Mouse (Mus musculus): ENCODE data around the gene B230118H07Rik.

Gene B230118H07Rik

DNA sequence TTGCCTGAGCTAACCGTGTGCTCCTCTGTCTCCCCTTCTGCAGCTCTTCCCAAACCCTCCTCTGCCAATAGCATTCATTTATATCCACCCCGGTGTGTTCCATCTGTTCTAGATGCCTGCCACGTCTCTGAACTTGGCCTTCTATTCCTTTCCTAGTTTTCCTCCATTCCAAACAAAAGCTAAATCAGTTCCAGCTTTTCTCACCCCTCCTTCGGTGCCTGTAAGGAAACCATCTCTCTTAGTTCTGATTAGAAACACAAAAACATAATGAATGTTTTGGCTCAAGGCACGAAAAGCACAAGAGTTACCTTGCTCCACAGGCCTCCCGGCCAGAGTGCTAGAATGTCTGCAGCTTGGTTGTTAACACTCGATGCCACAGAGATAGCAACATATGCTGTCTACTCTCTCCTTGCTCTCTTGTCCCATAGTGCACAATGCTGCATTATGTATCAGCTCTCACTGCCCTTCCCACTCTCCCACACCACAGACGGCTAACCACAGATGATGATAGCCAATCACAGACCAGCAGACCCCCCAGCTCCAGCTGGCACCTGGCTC lies at the start of gene B230118H07Rik, which contains the start of gene Rag1:
Gene B230118H07Rik, minus strand, starts transcription at position 419 of the 558 bp plus-strand sequence.
Gene Rag1, minus strand, starts transcription at position 388 of the 558 bp plus-strand sequence.
- DNase-seq (ENCODE audit: low spot score) = no peak

DNA sequence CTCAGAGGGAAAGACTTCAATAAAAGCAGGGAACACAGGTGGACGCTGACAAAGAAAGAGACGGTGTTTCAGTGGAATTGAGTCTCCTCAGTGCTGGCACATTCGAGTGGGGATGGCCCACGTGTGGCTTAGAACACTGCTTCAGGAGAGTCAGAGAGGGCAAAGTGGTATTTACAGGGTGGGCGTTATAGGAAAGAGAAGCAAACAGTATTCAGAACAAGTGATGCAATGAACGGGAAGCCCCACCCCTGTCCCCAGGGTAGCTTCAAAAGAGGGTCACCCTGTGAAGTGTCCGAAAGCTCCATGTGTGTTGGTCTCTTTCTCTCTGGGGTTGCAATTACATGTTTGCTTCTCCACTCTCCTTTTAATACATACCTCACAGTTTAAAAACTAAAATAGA lies 46.3 kb upstream of the B230118H07Rik start:
- DNase-seq (ENCODE audit: low spot score) = no peak

DNA sequence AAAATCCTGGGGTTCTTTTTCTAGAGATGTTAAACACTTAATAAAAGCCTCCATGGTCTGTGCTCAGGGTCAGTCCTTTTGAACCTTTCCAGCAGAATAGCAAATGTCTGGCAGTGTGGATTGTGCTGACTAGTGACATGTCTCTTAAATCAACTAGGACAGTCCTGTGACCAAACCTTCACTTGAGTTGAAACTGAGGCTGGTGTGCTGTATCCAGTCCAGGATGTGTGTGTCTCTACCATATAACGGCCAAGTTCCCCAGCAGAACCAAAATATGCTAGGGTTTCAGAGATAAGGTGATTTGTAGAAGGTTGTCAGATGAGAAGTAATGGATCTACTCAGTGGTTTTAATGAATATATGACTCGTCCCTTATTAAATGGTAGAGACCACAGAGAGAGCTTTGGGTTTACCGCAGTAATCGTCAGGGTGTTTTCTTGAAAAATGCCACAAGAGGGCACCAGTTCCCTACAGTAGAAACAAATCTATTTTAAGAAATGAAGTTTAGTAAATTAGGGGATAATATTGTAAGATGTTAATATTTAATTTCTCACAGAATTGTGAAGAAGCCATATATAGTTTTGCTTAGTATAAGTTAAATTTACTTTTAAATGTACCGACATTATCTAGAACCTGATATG lies 44.4 kb upstream of the B230118H07Rik start:
- no peak for DNase-seq (ENCODE audit: low spot score)

DNA sequence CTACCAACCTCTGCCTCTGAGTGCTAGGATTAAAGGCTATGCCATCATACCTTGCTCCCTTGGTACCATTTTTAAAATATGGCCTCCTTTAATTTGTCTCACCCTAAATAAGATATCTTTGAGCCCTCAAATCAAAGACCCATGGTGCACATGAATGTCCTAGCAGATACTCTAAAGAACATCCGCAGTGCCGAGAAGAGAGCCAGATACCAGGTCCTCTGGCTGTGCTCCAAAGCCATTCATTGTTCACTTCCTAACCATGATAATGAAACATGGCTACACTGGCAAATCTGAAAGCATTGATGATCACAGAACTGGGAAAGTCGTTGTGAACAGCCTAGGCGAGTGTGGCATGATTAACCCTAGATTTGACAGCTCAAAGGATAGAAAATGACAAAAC lies 43.7 kb upstream of the B230118H07Rik start:
- DNase-seq (ENCODE audit: low spot score) = no peak

DNA sequence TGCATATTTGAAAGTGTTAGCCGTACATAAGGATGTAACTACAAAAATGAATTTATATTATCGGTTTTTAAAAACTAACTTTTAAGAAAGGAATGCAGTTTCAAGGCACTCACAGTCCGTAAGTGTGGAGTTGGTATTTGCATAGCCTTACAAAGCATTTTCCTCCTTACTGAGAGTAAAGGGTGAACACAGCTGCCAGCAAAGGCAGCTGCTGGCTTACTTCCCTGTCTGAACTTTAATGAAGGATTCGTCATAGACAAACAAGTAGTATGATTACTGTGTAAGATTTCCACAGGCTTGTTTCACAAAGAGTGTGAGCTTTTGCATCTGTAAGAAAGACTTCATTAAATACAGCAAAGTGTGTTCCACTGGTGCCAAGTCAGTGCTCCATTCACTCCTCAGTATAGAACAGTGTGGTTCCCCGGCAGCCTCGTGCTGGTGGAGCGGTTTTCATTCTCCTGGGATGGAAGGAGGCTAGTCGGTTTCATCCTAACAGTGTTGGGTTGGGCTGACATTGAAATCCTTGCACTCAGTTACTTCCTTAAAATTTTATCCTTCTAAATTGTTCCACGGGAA lies 41.0 kb upstream of the B230118H07Rik start:
- no peak for DNase-seq (ENCODE audit: low spot score)

DNA sequence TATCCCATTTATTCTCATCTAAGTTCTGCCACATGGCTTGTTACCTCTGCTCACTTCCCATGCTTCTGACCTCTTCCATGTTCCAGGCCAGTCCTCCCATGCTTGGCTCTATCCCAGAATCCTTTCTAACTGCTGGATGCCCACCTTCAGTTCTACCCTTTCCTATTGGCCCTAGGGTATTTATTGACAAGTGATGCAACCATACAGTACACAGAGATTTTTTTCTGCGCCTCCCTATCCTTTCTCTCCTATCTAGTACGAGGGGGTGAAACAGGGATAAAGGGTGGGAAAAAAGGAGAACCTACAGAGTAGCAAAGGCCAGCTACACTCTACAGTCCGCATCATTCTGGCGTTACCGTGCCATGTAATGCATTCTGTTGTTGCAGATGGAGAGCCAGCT lies 38.7 kb upstream of the B230118H07Rik start:
- DNase-seq (ENCODE audit: low spot score) = no peak

DNA sequence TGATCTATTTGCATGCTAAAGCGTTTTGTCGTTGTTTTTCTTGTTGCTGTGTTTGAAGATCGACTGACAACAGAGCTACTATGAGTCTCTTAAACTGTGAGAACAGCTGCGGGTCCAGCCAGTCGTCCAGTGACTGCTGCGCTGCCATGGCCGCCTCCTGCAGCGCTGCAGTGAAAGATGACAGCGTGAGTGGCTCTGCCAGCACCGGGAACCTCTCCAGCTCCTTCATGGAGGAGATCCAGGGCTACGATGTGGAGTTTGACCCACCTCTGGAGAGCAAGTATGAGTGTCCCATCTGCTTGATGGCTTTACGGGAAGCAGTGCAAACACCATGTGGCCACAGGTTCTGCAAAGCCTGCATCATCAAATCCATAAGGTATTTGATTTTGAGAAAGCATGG lies 35.1 kb upstream of the B230118H07Rik start:
- DNase-seq (ENCODE audit: low spot score) = no peak

DNA sequence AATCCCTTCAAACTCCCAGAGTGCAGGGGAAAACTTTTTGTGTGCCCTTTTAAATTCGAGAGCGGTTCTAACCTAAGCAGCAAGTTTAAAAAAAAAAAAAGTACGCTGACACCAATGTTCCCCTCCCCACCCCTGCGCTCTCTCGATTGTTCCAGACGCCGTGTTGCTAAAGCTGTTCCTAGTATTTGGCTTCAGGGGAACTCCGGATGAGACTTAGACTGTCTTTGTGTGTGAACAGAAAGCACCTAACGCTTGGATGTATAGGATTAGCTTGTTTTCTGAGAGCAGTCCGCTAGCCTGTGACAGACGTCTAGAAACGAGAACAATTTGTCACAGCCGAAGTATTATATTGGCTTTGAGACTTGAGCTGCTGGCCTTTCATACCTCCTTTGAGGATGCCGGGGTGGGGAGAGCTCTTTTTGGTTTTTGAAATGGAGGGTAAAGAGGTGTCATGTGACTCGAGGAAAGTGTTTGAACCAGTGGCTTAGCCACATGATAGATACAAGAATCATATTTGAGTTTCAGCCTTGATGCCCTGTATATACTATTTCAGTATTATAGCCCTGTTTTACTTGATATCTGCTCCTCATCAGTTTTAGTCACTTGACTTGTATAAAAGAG lies 29.9 kb upstream of the B230118H07Rik start:
- DNase-seq (ENCODE audit: low spot score) = peak; percentile 48

DNA sequence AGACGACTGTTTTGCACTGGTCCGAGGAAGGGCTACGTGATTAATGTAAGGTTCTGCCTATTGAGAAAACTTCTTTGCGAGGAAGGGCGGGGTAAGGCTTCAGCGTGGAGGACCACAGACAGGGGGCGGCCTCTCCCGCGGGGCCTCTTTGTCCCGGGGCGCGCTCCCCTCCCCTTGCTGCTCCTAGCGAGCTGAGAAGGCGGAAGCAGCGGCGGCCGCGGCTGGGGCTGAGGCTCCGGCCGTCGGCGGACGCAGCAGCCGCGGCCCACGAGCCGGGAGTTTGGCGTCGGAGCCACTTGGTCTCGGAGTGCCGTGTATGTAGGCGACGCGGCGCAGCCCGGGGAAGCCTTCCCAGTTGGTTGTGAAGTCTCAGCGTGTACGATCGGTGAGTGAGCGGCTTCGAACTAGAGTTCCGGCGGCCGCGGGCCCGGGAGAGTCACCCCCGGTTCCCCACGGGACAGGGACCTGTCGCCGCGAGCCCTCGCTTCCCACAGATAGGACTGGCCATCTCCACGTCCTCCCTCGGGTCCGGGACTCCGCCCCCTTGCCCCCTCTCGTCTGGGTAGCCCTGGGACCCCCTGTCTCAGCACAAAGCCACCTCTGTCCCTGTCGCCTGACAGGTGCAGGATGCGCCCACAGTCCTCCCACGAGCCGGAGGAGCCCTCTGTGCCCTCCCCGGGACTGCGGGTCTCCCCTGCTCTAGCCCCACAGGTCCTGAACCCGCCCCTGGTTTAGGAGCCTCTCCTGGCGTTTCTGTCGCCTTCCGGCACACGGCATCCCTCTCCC lies 29.1 kb upstream of the B230118H07Rik start, which contains the start of gene Traf6:
Gene Traf6, plus strand, starts transcription at position 194 of the 786 bp plus-strand sequence.
- peak; percentile 87 for DNase-seq (ENCODE audit: low spot score)

DNA sequence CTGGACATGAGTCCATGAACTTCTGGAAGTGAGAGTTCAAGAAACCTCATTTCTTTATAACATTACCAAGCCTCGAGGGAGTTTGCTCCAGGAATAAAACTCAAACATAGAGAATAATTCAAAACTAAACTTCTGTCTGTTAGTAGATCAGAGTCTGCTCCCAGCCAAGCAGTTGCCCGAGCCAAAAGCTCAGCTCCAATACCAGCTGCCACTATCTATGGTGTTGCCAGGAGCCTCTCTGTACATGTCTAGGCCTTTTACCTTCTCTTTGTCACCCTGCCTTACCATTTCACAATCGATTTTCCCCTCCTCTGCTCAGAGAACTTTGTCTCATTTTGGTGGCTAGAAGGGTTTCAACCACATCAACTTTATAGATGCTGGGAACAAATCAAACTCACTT lies 24.2 kb upstream of the B230118H07Rik start:
- DNase-seq (ENCODE audit: low spot score) = no peak

DNA sequence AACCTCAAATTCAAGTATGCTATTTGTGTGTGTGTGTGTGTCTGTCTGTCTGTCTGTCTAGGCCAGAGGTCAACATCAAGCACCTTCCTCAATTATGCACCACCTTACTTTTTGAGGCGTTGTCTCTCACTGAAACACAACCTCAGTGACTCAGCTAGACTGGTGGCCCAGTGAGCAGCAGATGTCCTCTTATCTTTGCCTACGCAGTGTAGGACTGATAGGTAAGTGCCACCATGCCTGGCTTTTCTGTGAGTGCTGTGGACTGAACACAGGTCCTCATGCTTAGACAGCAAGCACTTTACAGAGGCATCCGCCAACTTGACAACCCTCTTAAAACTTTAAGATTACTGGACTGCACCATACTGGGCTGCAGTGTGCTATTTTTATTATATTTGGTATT lies 19.4 kb upstream of the B230118H07Rik start:
- DNase-seq (ENCODE audit: low spot score) = no peak

DNA sequence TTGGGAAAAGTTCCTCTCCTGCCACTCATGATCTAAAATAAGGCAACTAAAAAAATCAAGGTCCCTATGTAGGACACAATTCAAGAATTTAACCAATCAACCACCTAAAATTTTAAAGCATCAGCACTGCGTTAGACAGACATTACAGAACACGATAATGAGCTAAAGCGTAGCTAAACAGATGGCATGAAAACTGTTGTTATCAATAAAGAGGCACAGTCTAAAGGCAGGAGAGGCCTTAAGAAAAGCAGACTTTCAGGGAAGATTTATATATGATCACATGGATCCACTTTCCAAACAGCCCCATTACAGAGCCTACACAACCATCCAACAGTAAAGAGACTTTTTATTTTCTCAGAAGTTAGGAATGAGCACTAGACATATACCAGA lies 16.4 kb upstream of the B230118H07Rik start:
- DNase-seq (ENCODE audit: low spot score) = no peak

DNA sequence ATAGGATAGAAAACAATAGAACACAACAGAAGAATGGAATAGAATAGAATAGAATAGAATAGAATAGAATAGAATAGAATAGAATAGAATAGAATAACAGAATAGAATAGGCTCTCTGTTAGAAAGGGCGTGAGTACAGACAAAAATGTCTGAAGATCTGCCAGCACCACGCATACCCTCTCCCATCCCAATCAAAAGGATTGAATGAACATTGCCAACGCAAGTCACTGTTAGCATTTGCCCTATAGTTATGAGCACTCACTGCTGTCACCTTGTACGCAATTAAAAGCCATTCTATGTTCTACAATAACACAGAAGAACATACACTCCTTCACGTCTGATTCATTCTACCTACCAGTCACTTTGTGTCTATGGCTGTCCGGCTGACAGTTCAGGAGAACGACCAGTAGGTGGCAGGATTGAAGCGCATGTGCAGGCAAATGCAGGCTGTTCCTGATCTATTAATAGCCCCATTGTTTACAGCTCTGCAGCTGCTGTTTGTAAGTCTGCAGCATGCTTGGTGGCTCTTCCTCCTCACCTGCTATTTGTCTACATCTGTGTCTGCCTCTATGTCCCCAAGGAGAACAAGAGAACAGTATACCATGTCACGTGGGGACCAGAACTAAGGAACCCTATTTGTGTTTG lies 15.8 kb upstream of the B230118H07Rik start:
- peak; percentile 55 for DNase-seq (ENCODE audit: low spot score)

DNA sequence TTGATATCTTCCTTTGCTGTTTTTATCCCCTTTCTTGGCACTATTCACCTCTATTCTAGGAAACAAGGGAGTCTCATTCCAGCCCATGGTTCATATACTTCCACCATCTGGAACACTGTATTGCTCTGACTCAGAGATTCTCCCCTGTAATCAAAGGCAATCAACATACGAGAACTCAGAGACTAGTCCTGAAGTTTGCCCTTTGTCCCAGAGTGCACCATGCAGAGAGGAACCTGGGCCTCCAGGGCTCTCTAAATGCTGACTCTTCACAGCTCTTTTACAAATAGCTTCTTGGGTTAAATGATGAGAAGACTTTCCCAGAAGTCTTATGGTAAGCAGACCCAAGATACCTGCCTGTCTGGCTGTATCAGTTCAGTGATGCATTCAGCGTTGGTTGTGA lies 11.2 kb upstream of the B230118H07Rik start:
- no peak for DNase-seq (ENCODE audit: low spot score)

DNA sequence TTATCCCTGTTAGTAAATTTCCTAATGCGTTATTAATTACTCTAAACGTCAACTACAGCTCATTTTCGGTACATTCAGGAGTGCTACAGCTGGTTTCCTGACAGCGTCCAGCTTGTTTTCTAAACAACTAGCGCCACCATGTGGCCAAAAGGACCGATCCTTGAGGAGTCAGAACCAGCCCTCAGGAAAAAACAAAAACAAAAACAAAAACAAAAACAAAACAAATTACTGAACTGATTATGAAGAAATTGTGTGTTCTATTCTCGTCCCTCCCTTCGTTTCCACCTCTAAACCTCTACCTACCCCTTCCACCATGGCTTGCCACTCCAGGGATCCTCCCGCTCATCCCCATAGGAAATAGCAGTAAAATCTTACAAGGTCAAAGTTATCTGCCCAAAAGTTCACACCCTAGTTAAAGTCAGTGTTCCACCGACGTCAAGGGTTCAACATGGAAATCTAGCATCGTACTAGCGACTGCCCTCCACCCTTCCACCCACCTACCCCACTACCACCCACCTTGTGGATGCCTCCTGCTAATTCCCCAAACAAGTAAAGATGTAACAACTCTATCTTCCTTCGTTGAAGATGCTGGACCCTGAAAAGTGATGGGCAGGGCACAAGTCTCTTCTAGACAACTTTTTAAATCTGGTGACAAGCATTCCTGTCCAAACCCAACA lies 3.7 kb upstream of the B230118H07Rik start:
- peak; percentile 47 for DNase-seq (ENCODE audit: low spot score)

DNA sequence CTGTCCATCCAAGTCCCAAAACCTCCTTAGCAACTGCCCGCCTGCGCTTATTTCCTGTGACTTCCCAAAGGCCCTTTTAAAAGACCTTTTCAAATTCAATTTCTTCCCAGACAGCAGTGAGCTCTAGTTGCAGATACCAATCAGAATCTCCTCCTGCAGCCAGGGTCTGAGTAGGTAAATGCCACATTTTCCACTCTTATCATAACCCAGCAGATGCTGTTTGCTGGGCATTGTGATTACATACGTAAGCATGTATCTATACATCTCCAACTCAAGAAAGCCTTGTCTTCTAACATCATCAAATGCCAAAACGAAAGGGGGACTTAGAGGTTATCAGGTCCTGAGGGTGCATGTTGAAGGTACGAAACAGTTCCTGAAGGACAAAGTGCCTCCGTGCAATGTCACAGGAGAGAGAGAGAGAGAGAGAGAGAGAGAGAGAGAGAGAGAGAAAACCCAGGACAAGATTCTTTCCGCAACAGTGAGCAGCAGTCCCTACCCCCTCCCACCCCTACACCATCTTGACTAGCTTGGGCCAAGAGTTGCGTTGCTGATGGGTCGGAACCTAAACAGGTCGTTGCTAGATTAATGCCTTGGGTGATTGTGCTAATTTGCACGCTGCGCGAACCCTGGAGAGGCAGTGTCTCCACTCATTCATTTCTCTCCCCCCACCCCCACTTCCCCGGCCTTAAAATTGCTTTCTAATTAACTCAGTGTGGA lies 3.0 kb upstream of the B230118H07Rik start:
- DNase-seq (ENCODE audit: low spot score) = no peak

DNA sequence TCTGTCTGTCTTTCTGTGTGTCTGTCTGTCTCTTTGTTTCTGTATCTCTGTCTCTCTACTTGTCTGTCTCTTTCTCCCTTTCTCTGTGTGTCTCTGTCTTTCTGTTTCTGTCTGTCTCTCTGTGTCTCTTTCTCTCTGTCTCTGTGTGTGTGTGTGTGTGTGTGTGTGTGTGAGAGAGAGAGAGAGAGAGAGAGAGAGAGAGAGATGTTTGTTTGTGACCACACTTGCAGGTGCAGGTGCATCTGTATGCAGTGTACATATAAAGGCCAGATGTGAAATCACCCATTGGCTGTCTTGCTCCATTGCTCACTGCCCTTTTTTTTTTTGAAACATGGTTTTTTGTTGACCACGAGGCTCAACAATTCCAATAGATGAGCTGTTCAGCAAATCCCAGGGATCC lies 1.1 kb upstream of the B230118H07Rik start:
- DNase-seq (ENCODE audit: low spot score) = no peak

DNA sequence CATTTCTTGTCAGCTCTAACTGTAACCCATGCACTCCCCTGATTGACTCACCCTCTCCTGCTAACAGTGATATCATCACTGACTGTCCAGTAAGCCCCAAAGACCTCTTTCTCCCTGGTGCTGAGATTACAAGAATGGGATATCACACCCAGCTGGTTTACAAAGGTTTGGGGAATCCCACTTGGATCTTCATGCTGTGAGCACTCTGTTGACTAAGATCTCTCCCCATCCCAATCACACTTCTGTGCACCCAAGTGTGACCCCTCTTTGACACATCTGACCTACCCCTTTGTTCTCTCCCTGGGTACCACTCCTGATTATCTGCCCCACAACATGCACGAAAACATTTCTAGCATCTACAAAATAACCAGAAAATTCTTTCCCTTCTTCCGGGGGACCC lies 971 bp downstream of the B230118H07Rik start:
- DNase-seq (ENCODE audit: low spot score) = no peak

DNA sequence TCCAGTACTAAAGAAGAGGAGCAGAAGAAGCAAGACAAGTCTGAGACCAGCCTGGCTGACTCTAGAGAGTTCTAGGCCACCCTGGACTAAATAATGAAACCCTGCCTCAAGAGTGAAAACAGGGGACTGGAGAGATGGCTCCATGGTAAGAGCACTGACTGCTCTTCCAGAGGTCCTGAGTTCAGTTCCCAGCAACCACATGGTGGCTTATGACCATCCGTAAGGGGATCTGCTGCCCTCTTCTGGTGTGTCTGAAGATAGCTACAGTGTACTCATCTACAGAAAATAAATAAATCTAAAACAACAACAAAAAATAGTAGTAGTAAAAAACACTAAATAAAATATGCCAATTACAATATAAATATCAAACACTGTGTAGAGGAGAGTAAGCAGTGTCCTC lies 3.5 kb downstream of the B230118H07Rik start:
- DNase-seq (ENCODE audit: low spot score) = no peak

DNA sequence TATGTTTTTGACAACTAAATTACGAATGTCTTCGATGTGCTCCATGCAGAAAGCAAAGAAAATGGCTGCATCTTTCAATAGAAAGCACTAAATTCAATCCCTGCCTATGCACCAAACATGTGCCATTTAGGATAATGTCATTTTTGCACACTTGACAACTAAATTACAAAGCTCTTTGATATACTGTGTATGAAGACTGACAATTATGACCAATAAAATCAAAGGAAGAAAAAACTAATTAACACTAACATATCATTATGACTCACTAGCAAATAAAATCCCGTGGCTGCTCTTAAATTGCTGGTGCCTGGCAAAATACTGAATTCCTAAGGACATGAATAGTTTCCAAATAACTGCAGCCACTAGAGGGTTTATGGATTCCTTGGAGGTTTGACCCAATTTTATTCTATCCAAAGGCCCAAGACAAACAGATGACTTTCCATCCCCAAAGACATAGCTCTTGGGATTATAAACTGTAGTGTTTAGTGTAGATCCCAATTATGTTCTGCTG lies 9.4 kb downstream of the B230118H07Rik start:
- no peak for DNase-seq (ENCODE audit: low spot score)

All from T-cell, adult 2 months (primary cell).